Mouse (Mus musculus) stomach, embryonic 14.5 days (tissue): ENCODE data around the gene Defb22. TPM values are rescaled to one million over a fixed set of nuclear protein-coding genes. Genes with fewer than 3 reads are reported as not detected.

Experiments
- ATAC-seq: fragments of 200-750 bp; cut with Nextera tagmentation; 2 replicates; pipeline ENCODE4 v1.8.0; 2017; ENCODE audit warnings: low read depth, moderate TSS enrichment; ENCODE audit not compliant: insufficient number of reproducible peaks, insufficient read depth, low FRiP score
- H3K27ac ChIP-seq: fragments of 300-500 bp; sonication (generic); 2 replicates; pipeline ENCODE4 v1.5.1; 2014; ENCODE audit warnings: mild to moderate bottlenecking, low read length, moderate library complexity, mixed read lengths
- H3K27me3 ChIP-seq: fragments of 300-500 bp; sonication (generic); 2 replicates; pipeline ENCODE4 v1.6.1; 2014; ENCODE audit warnings: low read length, control low read depth, mixed read lengths; ENCODE audit not compliant: control insufficient read depth, insufficient read depth
- H3K36me3 ChIP-seq: fragments of 300-500 bp; sonication (generic); 2 replicates; pipeline ENCODE4 v1.6.1; 2014; ENCODE audit warnings: mild to moderate bottlenecking, control low read depth, low read length, moderate library complexity, mixed read lengths; ENCODE audit not compliant: control insufficient read depth, insufficient read depth
- H3K4me1 ChIP-seq: fragments of 300-500 bp; sonication (generic); 2 replicates; pipeline ENCODE4 v1.6.1; 2014; ENCODE audit warnings: low read length, control low read depth, mixed read lengths; ENCODE audit not compliant: control insufficient read depth, insufficient read depth
- H3K4me2 ChIP-seq: fragments of 300-500 bp; sonication (generic); replicated peaks from 2 replicates; pipeline ENCODE4 v1.6.1; 2014; ENCODE audit warnings: low read depth, low read length, control low read depth
- H3K4me3 ChIP-seq: fragments of 300-500 bp; sonication (generic); 2 replicates; pipeline ENCODE4 v1.5.1; 2014; ENCODE audit warnings: low read depth, low read length, control low read depth
- H3K9ac ChIP-seq: fragments of 300-500 bp; sonication (generic); replicated peaks from 2 replicates; pipeline ENCODE4 v1.6.1; 2014; ENCODE audit warnings: low read depth, mild to moderate bottlenecking, control low read depth, low read length, moderate library complexity, mixed read lengths
- H3K9me3 ChIP-seq: fragments of 300-500 bp; sonication (generic); 2 replicates; pipeline ENCODE4 v1.6.1; 2016; ENCODE audit warnings: low read depth, low read length, control low read depth; ENCODE audit not compliant: control insufficient read depth
- WGBS: fragments of 180-500 bp; shearing (Covaris S2); extraction: QIAGEN DNeasy Blood & Tissue Kit; methylation state at CpG from one replicate; pipeline ENCODE4 v1.1.7; 2014; 5-methylcytosine and 5-hydroxymethylcytosine counted together
- polyA plus RNA-seq: library from polyadenylated mRNA; unstranded; fragments of >200 nt; fragmentation: Nextera tagmentation; extraction: Ambion mirVana; gene quantifications from 2 replicates; pipeline ENCODE4 v1.2.1, GENCODE M21; 2014

Defb22 gene
- polyA plus RNA-seq, 1 experiment from 2014 or later = not detected

- Histone ChIP-seq H3K4me1 (peaks cover 4% of the 10 kb centered on the region; the same call in 1 of the 2 replicates), H3K27me3 (no peaks in the 10 kb centered on the region), H3K4me3 (no peak overlapping the region), H3K4me2 (no peak overlapping the region), H3K36me3 (no peaks in the 10 kb centered on the region), H3K9ac (no peak overlapping the region), H3K9me3 (no peaks in the 10 kb centered on the region), H3K27ac (no peak overlapping the region)
- peak; percentile 46; the same call in 1 of the 2 replicates for ATAC-seq
- WGBS = 63% methylated on average over 4 of the region's 4 CpGs
These were observed 37.7 kb downstream of the Defb22 start for GRCm38 (mm10) chr2:152452101-152452781.

- WGBS = under 1% methylated on average over 5 of the region's 5 CpGs
- Histone ChIP-seq H3K4me3 (no peak overlapping the region), H3K36me3 (no peaks in the 10 kb centered on the region), H3K27ac (no peak overlapping the region), H3K4me1 (peaks cover 4% of the 10 kb centered on the region; the same call in 1 of the 2 replicates), H3K27me3 (no peaks in the 10 kb centered on the region), H3K9me3 (no peaks in the 10 kb centered on the region), H3K4me2 (no peak overlapping the region), H3K9ac (no peak overlapping the region)
- ATAC-seq = no peak
These were observed 39.7 kb downstream of the Defb22 start for GRCm38 (mm10) chr2:152450241-152450640.

GRCm38 (mm10) chr2:152447461-152447860, 42.5 kb downstream of the Defb22 start:
- Histone ChIP-seq H3K4me3 (no peak overlapping the region), H3K9me3 (no peaks in the 10 kb centered on the region), H3K36me3 (no peaks in the 10 kb centered on the region), H3K4me2 (no peak overlapping the region), H3K4me1 (peaks cover 4% of the 10 kb centered on the region; the same call in 1 of the 2 replicates), H3K27me3 (no peaks in the 10 kb centered on the region), H3K9ac (no peak overlapping the region), H3K27ac (no peak overlapping the region)
- WGBS = 26% methylated on average over 5 of the region's 5 CpGs
- ATAC-seq = no peak

- H3K36me3 ChIP-seq = no peaks in the 10 kb centered on the region
- H3K4me1 ChIP-seq = peaks cover 4% of the 10 kb centered on the region; the same call in 1 of the 2 replicates
- no peaks in the 10 kb centered on the region for H3K27me3 ChIP-seq
- WGBS = 66% methylated on average over 2 of the region's 2 CpGs
- no peak overlapping the region for H3K4me2 ChIP-seq
- no peak overlapping the region for H3K27ac ChIP-seq
- no peaks in the 10 kb centered on the region for H3K9me3 ChIP-seq
- no peak overlapping the region for H3K9ac ChIP-seq
- H3K4me3 ChIP-seq = no peak overlapping the region
- no peak for ATAC-seq
These were observed 43.3 kb downstream of the Defb22 start for GRCm38 (mm10) chr2:152446642-152447041.

GRCm38 (mm10) chr2:152443281-152443680, 46.7 kb downstream of the Defb22 start:
- 89% methylated on average over 8 of the region's 8 CpGs for WGBS
- H3K4me3 ChIP-seq = no peak overlapping the region
- no peaks in the 10 kb centered on the region for H3K9me3 ChIP-seq
- no peak overlapping the region for H3K4me2 ChIP-seq
- H3K27me3 ChIP-seq = no peaks in the 10 kb centered on the region
- H3K36me3 ChIP-seq = no peaks in the 10 kb centered on the region
- no peak overlapping the region for H3K27ac ChIP-seq
- H3K9ac ChIP-seq = no peak overlapping the region
- H3K4me1 ChIP-seq = peaks cover 4% of the 10 kb centered on the region; the same call in 1 of the 2 replicates
- ATAC-seq = no peak

DNA sequence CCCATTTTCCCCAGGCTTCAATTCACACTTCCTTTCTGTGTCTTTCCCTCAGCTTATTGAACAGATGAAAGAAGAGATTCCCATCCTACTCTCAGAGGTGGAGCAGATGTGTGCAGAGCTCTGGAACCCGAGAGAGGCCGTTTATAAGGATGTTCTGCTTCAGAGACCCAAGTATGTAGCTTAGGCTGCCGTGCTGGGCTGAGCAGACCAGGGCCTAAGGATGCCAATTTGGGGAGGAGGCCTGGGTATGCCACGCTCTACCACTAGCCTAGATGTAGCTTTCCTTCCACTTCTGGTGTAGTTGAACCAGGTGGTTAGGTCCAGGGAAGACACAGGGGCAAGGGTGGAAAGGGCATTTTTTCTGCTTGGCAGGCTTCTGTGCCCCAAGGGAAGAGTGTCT, 47.6 kb downstream of the Defb22 start:
- H3K36me3 ChIP-seq = no peaks in the 10 kb centered on the region
- H3K9ac ChIP-seq = no peak overlapping the region
- no peaks in the 10 kb centered on the region for H3K27me3 ChIP-seq
- H3K27ac ChIP-seq = no peak overlapping the region
- ATAC-seq = no peak
- H3K9me3 ChIP-seq = no peaks in the 10 kb centered on the region
- 86% methylated on average over 4 of the region's 4 CpGs for WGBS
- no peak overlapping the region for H3K4me2 ChIP-seq
- H3K4me3 ChIP-seq = no peak overlapping the region
- 0 out of 2 replicates have a peak, but pooled peaks cover under 1% of the 10 kb centered on the region for H3K4me1 ChIP-seq

GRCm38 (mm10) chr2:152439833-152440232, 50.1 kb downstream of the Defb22 start:
- WGBS = 68% methylated on average over 2 of the region's 2 CpGs
- ATAC-seq = no peak
- no peak overlapping the region for H3K4me3 ChIP-seq
- no peaks in the 10 kb centered on the region for H3K9me3 ChIP-seq
- H3K9ac ChIP-seq = no peak overlapping the region
- no peak overlapping the region for H3K4me2 ChIP-seq
- H3K27me3 ChIP-seq = no peaks in the 10 kb centered on the region
- no peak overlapping the region for H3K27ac ChIP-seq
- H3K36me3 ChIP-seq = no peaks in the 10 kb centered on the region
- 0 out of 2 replicates have a peak, but pooled peaks cover 5% of the 10 kb centered on the region for H3K4me1 ChIP-seq

DNA sequence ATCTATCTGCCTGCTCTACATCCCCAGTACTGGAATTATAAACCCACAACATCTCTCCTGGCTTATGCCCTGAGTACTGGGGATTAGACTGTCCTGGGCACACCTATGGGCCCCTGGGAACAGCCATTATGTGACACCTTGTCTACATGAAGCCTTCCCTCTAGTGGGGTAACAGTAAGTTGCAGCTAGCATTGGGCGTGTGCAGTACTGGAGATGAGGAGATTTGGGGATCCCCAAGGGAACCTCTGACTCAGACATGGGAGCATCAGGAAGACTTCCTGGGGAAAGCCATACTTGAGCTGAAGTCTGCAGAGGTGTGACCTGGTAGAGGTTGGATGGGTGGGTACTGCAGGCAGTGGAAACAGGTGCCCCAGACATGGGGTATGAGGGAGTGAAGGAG, 51.0 kb downstream of the Defb22 start:
- Histone ChIP-seq H3K4me3 (no peak overlapping the region), H3K27me3 (no peaks in the 10 kb centered on the region), H3K9ac (no peak overlapping the region), H3K27ac (no peak overlapping the region), H3K4me1 (0 out of 2 replicates have a peak, but pooled peaks cover 5% of the 10 kb centered on the region), H3K36me3 (no peaks in the 10 kb centered on the region), H3K9me3 (no peaks in the 10 kb centered on the region), H3K4me2 (no peak overlapping the region)
- ATAC-seq = no peak
- WGBS = 68% methylated on average over 1 of the region's 1 CpGs
